In the genomic region with DNA sequence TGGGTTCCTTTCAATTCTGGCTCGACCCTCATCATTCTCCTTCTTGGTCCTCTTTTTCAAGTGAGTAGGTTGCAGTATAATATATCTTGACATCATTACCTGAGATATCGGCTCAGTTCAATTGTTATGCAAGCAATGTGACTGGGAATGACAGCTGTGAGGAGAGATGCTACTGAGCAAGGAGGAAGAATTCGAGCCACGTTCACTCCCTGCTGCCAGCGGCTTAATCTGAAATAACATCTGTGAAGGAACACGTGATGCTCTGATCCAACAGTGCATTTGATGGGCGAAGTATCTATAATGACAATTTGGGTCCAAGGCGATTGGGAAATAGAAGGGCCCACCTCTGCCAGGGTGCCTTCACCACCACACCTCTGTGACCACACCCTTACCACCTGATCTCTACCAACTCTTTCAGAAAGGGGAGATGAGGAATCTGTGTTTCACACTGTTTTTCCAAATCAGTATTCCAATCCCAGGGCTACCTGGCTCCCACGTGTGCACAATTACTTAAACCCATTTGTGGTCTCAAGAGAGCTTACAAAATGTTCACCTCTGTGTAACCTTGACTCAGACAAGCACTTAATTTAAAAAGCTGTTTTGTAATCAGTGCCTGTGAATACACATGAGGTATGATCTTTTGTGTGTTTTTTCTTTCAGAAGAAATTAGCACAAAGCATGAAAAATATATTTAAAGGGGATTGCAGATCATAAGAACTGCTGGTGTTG, we compare ENCODE assay signal across 18 mouse cellular contexts.
"Had no signal": no experiment of that assay in that cellular context is flagged by ENCODE, and none has a peak within 500 bp of the region (broad histone marks: within the 10 kb centered on the region; RNA-seq: fewer than 3 reads in every experiment).

No protein-coding gene starts in this region.

- H3K4me3 ChIP-seq: layer of hippocampus, adult 2 months; limb, embryonic 12.5 days; liver, embryonic 13.5 days; lung, embryonic 15.5 days; megakaryocyte, embryonic 14.5 days; myocyte; neural tube, embryonic 12.5 days had no signal

- DNase-seq: kidney, postnatal 10 days; kidney, postnatal 4 days; liver; liver, embryonic 13.5 days; liver, postnatal 0 days; lung, postnatal 14 days; retina, postnatal 1 day; right cerebral cortex, postnatal 4 days; spleen, adult 18-20 months; thymus, adult 18-20 months; thymus, postnatal 14 days had no signal

- H3K4me1 ChIP-seq: liver, embryonic 13.5 days; lung, embryonic 15.5 days; megakaryocyte, embryonic 14.5 days had no signal

- H3K27me3 ChIP-seq: limb, embryonic 12.5 days; liver, embryonic 13.5 days; lung, embryonic 15.5 days; megakaryocyte, embryonic 14.5 days; neural tube, embryonic 12.5 days had no signal

- H3K27ac ChIP-seq: layer of hippocampus, adult 2 months; limb, embryonic 12.5 days; liver, embryonic 13.5 days; lung, embryonic 15.5 days; macrophage; neural tube, embryonic 12.5 days had no signal

- H3K9ac ChIP-seq: limb, embryonic 12.5 days; liver, embryonic 13.5 days; liver, postnatal 0 days; lung, embryonic 15.5 days; neural tube, embryonic 12.5 days had no signal

- H3K4me2 ChIP-seq: limb, embryonic 12.5 days; liver, embryonic 13.5 days; lung, embryonic 15.5 days; neural tube, embryonic 12.5 days had no signal

- H3K36me3 ChIP-seq: limb, embryonic 12.5 days; liver, embryonic 13.5 days; lung, embryonic 15.5 days; neural tube, embryonic 12.5 days had no signal

- ATAC-seq: liver, postnatal 0 days had no signal

- H3K9me3 ChIP-seq: limb, embryonic 12.5 days; liver, embryonic 13.5 days; lung, embryonic 15.5 days; megakaryocyte, embryonic 14.5 days; neural tube, embryonic 12.5 days had no signal
